Mouse (Mus musculus) heart, embryonic 12.5 days (tissue): Measurements from ENCODE around the gene Nfkbia. TPM values are rescaled to one million over a fixed set of nuclear protein-coding genes. Genes with fewer than 3 reads are reported as not detected.
A peak's percentile ranks its signal among the peaks of the same experiment; 100 is the strongest.

Experiments used
- ATAC-seq: fragments of 200-750 bp; cut with Nextera tagmentation; 2 replicates; pipeline ENCODE4 v1.8.0; 2017; ENCODE audit warnings: moderate TSS enrichment, moderate library complexity; ENCODE audit not compliant: insufficient number of reproducible peaks, low FRiP score
- H3K27ac ChIP-seq: fragments of 300-500 bp; sonication (generic); 2 replicates; pipeline ENCODE4 v1.5.1; 2016; ENCODE audit warnings: mild to moderate bottlenecking, moderate library complexity; ENCODE audit not compliant: poor library complexity, severe bottlenecking
- H3K27me3 ChIP-seq: fragments of 300-500 bp; sonication (generic); replicated peaks from 2 replicates; pipeline ENCODE4 v1.6.1; 2016; ENCODE audit warnings: mild to moderate bottlenecking, moderate library complexity
- H3K36me3 ChIP-seq: fragments of 300-500 bp; sonication (generic); 2 replicates; pipeline ENCODE4 v1.6.1; 2016; ENCODE audit warnings: mild to moderate bottlenecking, moderate library complexity
- H3K4me1 ChIP-seq: fragments of 300-500 bp; sonication (generic); replicated peaks from 2 replicates; pipeline ENCODE4 v1.6.1; 2016; ENCODE audit warnings: mild to moderate bottlenecking
- H3K4me2 ChIP-seq: fragments of 300-500 bp; sonication (generic); 2 replicates; pipeline ENCODE4 v1.6.1; 2016; ENCODE audit warnings: mild to moderate bottlenecking, moderate library complexity
- H3K4me3 ChIP-seq: fragments of 300-500 bp; sonication (generic); 2 replicates; pipeline ENCODE4 v1.5.1; 2016; ENCODE audit warnings: mild to moderate bottlenecking
- H3K9ac ChIP-seq: fragments of 300-500 bp; sonication (generic); 2 replicates; pipeline ENCODE4 v1.6.1; 2016; ENCODE audit warnings: mild to moderate bottlenecking, moderate library complexity
- H3K9me3 ChIP-seq: fragments of 300-500 bp; sonication (generic); replicated peaks from 2 replicates; pipeline ENCODE4 v1.6.1; 2016; ENCODE audit warnings: mild to moderate bottlenecking, moderate library complexity
- WGBS: fragments of 180-500 bp; shearing (Covaris S2); methylation state at CpG from one replicate; pipeline ENCODE4 v1.1.7; 2016; 5-methylcytosine and 5-hydroxymethylcytosine counted together
- polyA plus RNA-seq: library from polyadenylated mRNA; unstranded; fragments of >200 nt; fragmentation: Nextera tagmentation; extraction: Ambion mirVana; gene quantifications from 2 replicates; pipeline ENCODE4 v1.2.1, GENCODE M21; 2016

Gene Nfkbia
- polyA plus RNA-seq, 1 experiment from 2014 or later: 38.8 TPM

GRCm38 (mm10) chr12:55480471-55481153 lies 11.8 kb downstream of the Nfkbia start:
- Histone ChIP-seq H3K4me2 (no peak overlapping the region), H3K36me3 (peaks cover 1% of the 10 kb centered on the region), H3K27me3 (no peaks in the 10 kb centered on the region), H3K4me3 (no peak overlapping the region), H3K27ac (no peak overlapping the region; the same call in 1 of the 2 replicates), H3K9ac (no peak overlapping the region), H3K4me1 (peaks cover 9% of the 10 kb centered on the region; the same call in 1 of the 2 replicates), H3K9me3 (no peaks in the 10 kb centered on the region)
- 61% methylated on average over 2 of the region's 2 CpGs for WGBS
- peak; percentile 36; the same call in 1 of the 2 replicates for ATAC-seq

- Histone ChIP-seq H3K4me2 (no peak overlapping the region), H3K9me3 (no peaks in the 10 kb centered on the region), H3K4me3 (no peak overlapping the region), H3K36me3 (no peaks in the 10 kb centered on the region), H3K27ac (no peak overlapping the region), H3K4me1 (peaks cover 12% of the 10 kb centered on the region; the same call in 1 of the 2 replicates), H3K27me3 (no peaks in the 10 kb centered on the region), H3K9ac (no peak overlapping the region)
- 63% methylated on average over 3 of the region's 3 CpGs for WGBS
- no peak for ATAC-seq
These were observed 13.5 kb downstream of the Nfkbia start for GRCm38 (mm10) chr12:55478901-55479300.

DNA sequence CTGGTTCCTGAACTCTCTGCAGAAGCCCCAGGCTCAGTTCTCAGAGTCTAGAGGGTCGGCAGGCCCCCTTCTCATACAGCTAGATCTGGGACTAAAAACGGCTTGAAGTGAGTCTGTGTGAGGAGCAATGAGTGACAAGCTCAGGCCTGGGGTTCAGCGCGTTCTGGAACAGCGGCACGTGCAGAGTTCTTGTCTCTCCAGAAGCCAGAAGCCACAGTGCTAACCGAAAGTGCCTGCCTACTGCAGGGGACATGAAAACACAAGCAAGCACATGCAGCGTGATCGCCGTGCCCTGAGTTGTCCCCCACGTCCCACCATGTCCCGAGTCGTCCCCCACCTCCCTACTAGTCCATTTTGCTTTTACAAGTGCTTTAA lies 18.3 kb downstream of the Nfkbia start:
- Histone ChIP-seq H3K36me3 (no peaks in the 10 kb centered on the region), H3K27me3 (no peaks in the 10 kb centered on the region), H3K9ac (no peak overlapping the region), H3K9me3 (no peaks in the 10 kb centered on the region), H3K4me2 (no peak overlapping the region), H3K4me1 (peaks cover 16% of the 10 kb centered on the region), H3K4me3 (no peak overlapping the region), H3K27ac (no peak overlapping the region)
- no peak for ATAC-seq
- WGBS: 77% methylated on average over 13 of the region's 13 CpGs

- no peak overlapping the region for H3K4me2 ChIP-seq
- H3K36me3 ChIP-seq: no peaks in the 10 kb centered on the region
- 0 out of 2 replicates have a peak overlapping the region, but pooled peaks have one; percentile 10 for H3K27ac ChIP-seq
- H3K27me3 ChIP-seq: no peaks in the 10 kb centered on the region
- no peaks in the 10 kb centered on the region for H3K9me3 ChIP-seq
- H3K4me1 ChIP-seq: peaks cover 17% of the 10 kb centered on the region
- ATAC-seq: peak; percentile 62
- no peak overlapping the region for H3K9ac ChIP-seq
- H3K4me3 ChIP-seq: no peak overlapping the region
- 28% methylated on average over 8 of the region's 8 CpGs for WGBS
These were observed 18.9 kb downstream of the Nfkbia start for GRCm38 (mm10) chr12:55473250-55474208.

- 84% methylated on average over 9 of the region's 9 CpGs for WGBS
- no peaks in the 10 kb centered on the region for H3K9me3 ChIP-seq
- H3K4me3 ChIP-seq: no peak overlapping the region
- no peaks in the 10 kb centered on the region for H3K36me3 ChIP-seq
- ATAC-seq: no peak
- no peak overlapping the region for H3K4me2 ChIP-seq
- H3K4me1 ChIP-seq: peaks cover 22% of the 10 kb centered on the region
- H3K27ac ChIP-seq: no peak overlapping the region
- no peak overlapping the region for H3K9ac ChIP-seq
- H3K27me3 ChIP-seq: no peaks in the 10 kb centered on the region
These were observed 21.1 kb downstream of the Nfkbia start for GRCm38 (mm10) chr12:55471344-55471743.

- no peak for ATAC-seq
- Histone ChIP-seq H3K9me3 (no peaks in the 10 kb centered on the region), H3K4me2 (no peak overlapping the region), H3K4me3 (no peak overlapping the region), H3K27ac (no peak overlapping the region), H3K36me3 (no peaks in the 10 kb centered on the region), H3K9ac (no peak overlapping the region), H3K4me1 (peaks cover 29% of the 10 kb centered on the region), H3K27me3 (no peaks in the 10 kb centered on the region)
- whole genome bisulfite sequencing: 38% methylated on average over 5 of the region's 5 CpGs
These were observed 22.0 kb downstream of the Nfkbia start for GRCm38 (mm10) chr12:55470442-55470841.

DNA sequence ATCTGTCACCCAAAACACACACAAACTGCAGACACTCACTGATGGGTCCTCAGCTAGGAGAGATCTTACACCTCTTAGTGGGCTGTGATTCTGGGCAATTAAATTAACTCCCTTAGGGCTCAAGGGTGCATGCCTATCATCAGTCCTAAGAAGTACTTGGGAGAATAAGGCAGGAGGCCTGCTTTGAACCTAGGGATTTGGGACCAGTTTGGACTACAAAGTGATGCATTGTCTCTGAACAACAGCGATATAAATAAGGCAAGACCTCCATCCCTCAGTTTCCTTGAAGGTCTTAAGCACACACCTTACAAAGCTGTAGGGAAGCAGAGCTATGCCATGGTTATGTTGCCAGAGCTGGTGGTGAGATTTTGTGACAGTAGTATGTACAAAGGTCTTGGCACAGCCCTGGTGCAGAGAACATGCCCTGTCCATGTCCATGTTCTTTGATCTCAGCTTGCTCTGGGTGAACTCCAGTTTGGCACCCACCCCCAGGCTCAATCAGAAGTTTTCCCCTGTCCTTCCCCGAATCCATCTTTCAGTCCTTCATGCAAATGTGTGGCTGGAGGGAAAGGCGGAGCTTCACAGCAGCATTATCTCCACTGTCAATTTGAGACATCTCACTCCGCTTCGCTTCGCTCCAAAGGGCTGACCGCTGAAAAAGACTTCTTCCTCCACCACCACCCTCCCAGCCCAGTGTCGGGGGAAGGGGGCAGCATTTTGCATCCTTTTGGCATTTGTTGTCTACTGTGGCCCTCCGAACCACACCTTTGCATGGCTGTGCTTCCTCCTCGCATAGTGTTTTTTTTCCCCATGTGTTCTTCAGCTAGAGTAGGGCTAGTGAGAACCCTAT lies 24.9 kb downstream of the Nfkbia start:
- Histone ChIP-seq H3K4me2 (peak overlapping the region; percentile 11; the same call in 1 of the 2 replicates), H3K36me3 (no peaks in the 10 kb centered on the region), H3K9ac (no peak overlapping the region), H3K27me3 (no peaks in the 10 kb centered on the region), H3K4me3 (no peak overlapping the region), H3K4me1 (peaks cover 33% of the 10 kb centered on the region), H3K27ac (no peak overlapping the region), H3K9me3 (no peaks in the 10 kb centered on the region)
- ATAC-seq: no peak
- WGBS: 29% methylated on average over 10 of the region's 10 CpGs

DNA sequence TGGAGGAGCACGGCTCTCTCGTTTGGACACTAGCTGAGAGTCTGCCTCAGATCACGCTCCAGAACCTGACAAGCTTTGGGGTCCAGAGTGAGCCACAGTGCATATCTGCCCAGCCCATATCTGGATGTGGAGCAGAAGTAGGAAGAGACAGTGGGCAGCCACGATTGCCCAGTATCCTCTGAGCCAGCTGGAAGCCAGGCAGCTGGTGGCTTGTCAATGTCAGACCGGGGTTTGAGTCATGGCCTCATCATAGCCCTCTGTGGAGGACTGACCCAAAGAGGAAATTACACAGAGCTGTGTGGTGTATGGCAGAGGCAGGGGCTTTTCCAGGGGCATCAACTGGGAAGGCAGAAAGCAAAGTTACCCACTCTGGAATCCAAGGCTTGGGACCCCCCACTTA lies 25.6 kb downstream of the Nfkbia start:
- Histone ChIP-seq H3K4me1 (peaks cover 33% of the 10 kb centered on the region), H3K27me3 (no peaks in the 10 kb centered on the region), H3K4me3 (no peak overlapping the region), H3K9ac (no peak overlapping the region), H3K36me3 (no peaks in the 10 kb centered on the region), H3K9me3 (no peaks in the 10 kb centered on the region), H3K4me2 (no peak overlapping the region), H3K27ac (no peak overlapping the region)
- 49% methylated on average over 5 of the region's 5 CpGs for WGBS
- ATAC-seq: no peak

DNA sequence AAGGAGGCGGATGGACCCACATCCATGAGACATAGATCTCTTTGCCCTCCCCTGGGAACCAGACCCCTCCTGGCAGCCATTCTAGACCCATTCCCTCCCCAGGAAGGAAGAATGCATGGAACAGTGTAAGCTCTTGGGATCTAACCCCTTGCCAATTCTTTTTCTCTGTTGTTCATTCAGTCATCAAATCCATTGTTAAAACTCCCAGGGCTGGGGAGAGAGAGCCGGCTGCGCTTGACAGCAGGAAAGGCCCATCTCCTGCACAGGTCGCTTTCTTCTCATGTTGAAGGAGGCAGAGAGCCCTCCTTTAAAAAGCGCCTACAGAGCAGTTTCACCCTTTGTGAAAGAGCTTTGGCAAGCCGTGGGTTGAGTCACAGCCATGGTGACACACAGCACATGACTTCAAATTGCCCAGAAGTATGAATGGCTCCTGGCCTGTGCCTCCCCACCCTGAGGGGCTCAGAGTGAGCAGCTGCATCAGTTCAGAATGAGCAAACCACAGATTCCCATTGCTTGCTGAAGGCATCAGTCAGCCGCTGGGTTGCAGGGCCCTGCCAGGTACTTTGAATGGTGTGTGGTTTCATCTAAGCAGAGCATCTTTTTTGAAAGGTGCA lies 26.3 kb downstream of the Nfkbia start:
- H3K4me2 ChIP-seq: no peak overlapping the region
- no peak overlapping the region for H3K9ac ChIP-seq
- no peaks in the 10 kb centered on the region for H3K27me3 ChIP-seq
- 72% methylated on average over 7 of the region's 7 CpGs for WGBS
- H3K4me1 ChIP-seq: peaks cover 38% of the 10 kb centered on the region
- no peak overlapping the region for H3K4me3 ChIP-seq
- H3K27ac ChIP-seq: no peak overlapping the region
- H3K36me3 ChIP-seq: no peaks in the 10 kb centered on the region
- H3K9me3 ChIP-seq: no peaks in the 10 kb centered on the region
- no peak for ATAC-seq

GRCm38 (mm10) chr12:55465401-55465983 lies 27.0 kb downstream of the Nfkbia start:
- H3K27me3 ChIP-seq: no peaks in the 10 kb centered on the region
- H3K4me1 ChIP-seq: peaks cover 36% of the 10 kb centered on the region
- ATAC-seq: no peak
- 79% methylated on average over 17 of the region's 17 CpGs for WGBS
- H3K9ac ChIP-seq: no peak overlapping the region
- no peaks in the 10 kb centered on the region for H3K36me3 ChIP-seq
- H3K27ac ChIP-seq: no peak overlapping the region
- H3K9me3 ChIP-seq: no peaks in the 10 kb centered on the region
- no peak overlapping the region for H3K4me3 ChIP-seq
- no peak overlapping the region for H3K4me2 ChIP-seq
